Comparison of ENCODE assay signal across 9 mouse cellular contexts in genomic region chr4:130167814-130168213, GRCm38 (mm10). TPM values are rescaled to one million over a fixed set of nuclear protein-coding genes. Genes with fewer than 3 reads are reported as not detected.
DNase-seq lines count a peak whose midpoint lies in the region; ATAC-seq and TF ChIP-seq lines count a peak whose summit lies in the region.
"Had no signal": no experiment of that assay in that cellular context is flagged by ENCODE, and none has a peak within 500 bp of the region (broad histone marks: within the 10 kb centered on the region; RNA-seq: fewer than 3 reads in every experiment).

No protein-coding gene starts in this region.

- peak overlapping the region; percentile 65 for H3K9ac ChIP-seq in heart, embryonic 14.5 days (ENCODE audit: low read length)
- H3K9ac ChIP-seq in heart, postnatal 0 days (replicated peaks; ENCODE audit: low read depth, low read length): no peak overlapping the region
- H3K9ac ChIP-seq in liver, embryonic 11.5 days (ENCODE audit: low read depth, low read length): no peak overlapping the region
- H3K9ac ChIP-seq in neural tube, embryonic 13.5 days: no peak overlapping the region

- intact Hi-C loops in left cerebral cortex, postnatal 25 days (cut with DNase I): no loop called here
- intact Hi-C loops in left cerebral cortex, adult 2 months (cut with DNase I): no loop called here

- H3K4me2 ChIP-seq in heart, embryonic 14.5 days (ENCODE audit: low read length): peak overlapping the region; percentile 58
- peak overlapping the region; percentile 45 for H3K4me2 ChIP-seq in heart, postnatal 0 days (ENCODE audit: low read depth, low read length)
- H3K4me2 ChIP-seq in liver, embryonic 11.5 days: peak overlapping the region; percentile 31; the same call in 1 of the 2 replicates
- peak overlapping the region; percentile 38 for H3K4me2 ChIP-seq in neural tube, embryonic 13.5 days

- H3K27ac ChIP-seq in heart, embryonic 14.5 days (replicated peaks in 1 of 2; ENCODE audit: control insufficient read depth in 1 of 2, insufficient read depth in 1 of 2, low read depth in 2 of 2, low read length in 2 of 2): peak overlapping the region; percentile 80 to 91
- peak overlapping the region; percentile 86 for H3K27ac ChIP-seq in heart, postnatal 0 days (ENCODE audit: low read depth)
- H3K27ac ChIP-seq in liver, embryonic 11.5 days (ENCODE audit: low read depth, low read length): no peak overlapping the region
- no peak overlapping the region for H3K27ac ChIP-seq in neural tube, embryonic 13.5 days (replicated peaks)
- no peak overlapping the region for H3K27ac ChIP-seq in left cerebral cortex, adult 2 months

- TF ChIP-seq CTCF in heart, postnatal 0 days (IDR thresholded peaks at IDR 0.05; ENCODE audit: low read depth): no peak
- no peak for TF ChIP-seq CTCF in left cerebral cortex, adult 2 months (IDR thresholded peaks at IDR 0.05)

- ATAC-seq in heart, embryonic 14.5 days (ENCODE audit: insufficient number of reproducible peaks, insufficient read depth, low FRiP score, low read depth): no peak
- no peak for ATAC-seq in heart, postnatal 0 days (ENCODE audit: insufficient read depth, low read depth)
- no peak for ATAC-seq in liver, embryonic 11.5 days (replicated peaks; ENCODE audit: low FRiP score)
- ATAC-seq in neural tube, embryonic 13.5 days (ENCODE audit: low read depth): no peak

- peaks cover 10% of the 10 kb centered on the region for H3K36me3 ChIP-seq in heart, embryonic 14.5 days (ENCODE audit: control insufficient read depth, insufficient read depth, low read length)
- H3K36me3 ChIP-seq in heart, postnatal 0 days (replicated peaks; ENCODE audit: control insufficient read depth, insufficient read depth, low read length): peaks cover 7% of the 10 kb centered on the region; the same call in 1 of the 2 replicates
- H3K36me3 ChIP-seq in liver, embryonic 11.5 days (ENCODE audit: control insufficient read depth, insufficient read depth, low read length): no peaks in the 10 kb centered on the region
- no peaks in the 10 kb centered on the region for H3K36me3 ChIP-seq in neural tube, embryonic 13.5 days

- 28% methylated on average over 9 of the region's 9 CpGs for WGBS in heart, embryonic 14.5 days
- 31% methylated on average over 9 of the region's 9 CpGs for WGBS in heart, postnatal 0 days
- 41% methylated on average over 9 of the region's 9 CpGs for WGBS in liver, embryonic 11.5 days
- 50% methylated on average over 9 of the region's 9 CpGs for WGBS in neural tube, embryonic 13.5 days

- H3K9me3 ChIP-seq in heart, embryonic 14.5 days (ENCODE audit: control insufficient read depth, low read length): no peaks in the 10 kb centered on the region
- H3K9me3 ChIP-seq in heart, postnatal 0 days (replicated peaks; ENCODE audit: control insufficient read depth, low read length): no peaks in the 10 kb centered on the region
- no peaks in the 10 kb centered on the region for H3K9me3 ChIP-seq in liver, embryonic 11.5 days (ENCODE audit: control insufficient read depth, low read length)
- no peaks in the 10 kb centered on the region for H3K9me3 ChIP-seq in neural tube, embryonic 13.5 days

- peaks cover 69 to 78% of the 10 kb centered on the region in 2 experiments for H3K4me1 ChIP-seq in heart, embryonic 14.5 days (ENCODE audit: control insufficient read depth in 2 of 2, insufficient read depth in 2 of 2, low read length in 2 of 2)
- H3K4me1 ChIP-seq in heart, postnatal 0 days (ENCODE audit: control insufficient read depth, insufficient read depth): peaks cover 61% of the 10 kb centered on the region
- H3K4me1 ChIP-seq in liver, embryonic 11.5 days (replicated peaks; ENCODE audit: control insufficient read depth, insufficient read depth, low read length): peaks cover 26% of the 10 kb centered on the region
- H3K4me1 ChIP-seq in neural tube, embryonic 13.5 days (replicated peaks): peaks cover 34% of the 10 kb centered on the region

- no peak for TF ChIP-seq EP300 in heart, postnatal 0 days (IDR thresholded peaks at IDR 0.05; ENCODE audit: low read depth)

- H3K4me3 ChIP-seq in heart, embryonic 14.5 days (ENCODE audit: control insufficient read depth in 1 of 2, insufficient read depth in 1 of 2, low read depth in 1 of 2, low read length in 2 of 2): peak overlapping the region in 1 of 2 experiments; percentile 19; a peak in 2 of 4 replicates
- H3K4me3 ChIP-seq in heart, postnatal 0 days (ENCODE audit: low read depth, low read length): peak overlapping the region; percentile 11; the same call in 1 of the 2 replicates
- no peak overlapping the region for H3K4me3 ChIP-seq in liver, embryonic 11.5 days (ENCODE audit: low read depth, low read length)
- H3K4me3 ChIP-seq in neural tube, embryonic 13.5 days: 0 out of 2 replicates have a peak overlapping the region, but pooled peaks have one; percentile 2
- H3K4me3 ChIP-seq in left cerebral cortex, adult 2 months: no peak overlapping the region

- H3K27me3 ChIP-seq in heart, embryonic 14.5 days (ENCODE audit: control insufficient read depth, insufficient read depth, low read length): no peaks in the 10 kb centered on the region
- no peaks in the 10 kb centered on the region for H3K27me3 ChIP-seq in heart, postnatal 0 days (ENCODE audit: control insufficient read depth, insufficient read depth, low read length)
- peaks cover 46% of the 10 kb centered on the region for H3K27me3 ChIP-seq in liver, embryonic 11.5 days (replicated peaks; ENCODE audit: control insufficient read depth, insufficient read depth, low read length)
- H3K27me3 ChIP-seq in neural tube, embryonic 13.5 days: peaks cover 47% of the 10 kb centered on the region

- DNase-seq in heart, adult 18-20 months: no peak
- DNase-seq in heart, postnatal 0 days (ENCODE audit: low spot score): no peak
- DNase-seq in liver, embryonic 11.5 days (ENCODE audit: low spot score): no peak
- no peak for DNase-seq in frontal cortex, postnatal 25 days (ENCODE audit: low spot score in 2 of 2)
- DNase-seq in left cerebral cortex, postnatal 25 days (ENCODE audit: low spot score in 2 of 2): no peak
- DNase-seq in left cerebral cortex, adult 2 months (ENCODE audit: extremely low spot score in 1 of 2, low spot score in 2 of 2): no peak

RNA-seq across cellular contexts. Expression of gene Tinagl1, which starts 7.1 kb away (rescaled TPM):
- polyA plus RNA-seq in heart, embryonic 14.5 days (2014; fragmentation: Nextera tagmentation; extraction: Ambion mirVana): 31.5 and 34.4 TPM in 2 replicates
- total RNA-seq in heart, adult 18-20 months (2021): 10 to 100 TPM; 55.7 to 66.1 TPM
- 128 and 168 TPM in 2 replicates for total RNA-seq in heart, postnatal 0 days (2014; rRNA removed; ENCODE audit: low replicate concordance)
- polyA plus RNA-seq in heart, postnatal 0 days (2015; fragmentation: Nextera tagmentation; extraction: Ambion mirVana): 56.1 and 61.3 TPM in 2 replicates
- polyA plus RNA-seq in liver, embryonic 11.5 days (2014; fragmentation: Nextera tagmentation; extraction: Ambion mirVana): 15.3 and 16.1 TPM in 2 replicates
- polyA plus RNA-seq in neural tube, embryonic 13.5 days (2015; fragmentation: Nextera tagmentation; extraction: Ambion mirVana): 4.2 and 6.7 TPM in 2 replicates
- total RNA-seq in left cerebral cortex, postnatal 25 days (2021): 1 to 10 TPM; 8.0 to 9.2 TPM
- 10 to 100 TPM; 13.3 to 17.0 TPM for total RNA-seq in left cerebral cortex, adult 2 months (2021)

RNA-seq across cellular contexts. Expression of gene Hcrtr1, which starts 28.7 kb away (rescaled TPM):
- polyA plus RNA-seq in heart, embryonic 14.5 days (2014; fragmentation: Nextera tagmentation; extraction: Ambion mirVana): 0.15 TPM in 1 of 2 replicates, not detected in the other
- total RNA-seq in heart, adult 18-20 months (2021): not detected
- total RNA-seq in heart, postnatal 0 days (2014; rRNA removed; ENCODE audit: low replicate concordance): not detected in 2 replicates
- polyA plus RNA-seq in heart, postnatal 0 days (2015; fragmentation: Nextera tagmentation; extraction: Ambion mirVana): not detected in 2 replicates
- 0.12 and 0.30 TPM in 2 replicates for polyA plus RNA-seq in liver, embryonic 11.5 days (2014; fragmentation: Nextera tagmentation; extraction: Ambion mirVana)
- 0.39 and 0.71 TPM in 2 replicates for polyA plus RNA-seq in neural tube, embryonic 13.5 days (2015; fragmentation: Nextera tagmentation; extraction: Ambion mirVana)
- 1 to 10 TPM; 2.2 to 2.7 TPM for total RNA-seq in left cerebral cortex, postnatal 25 days (2021)
- 1 to 10 TPM; 1.7 to 2.1 TPM for total RNA-seq in left cerebral cortex, adult 2 months (2021)
- total RNA-seq: common myeloid progenitor, adult 5-6 weeks had no signal

RNA-seq across cellular contexts. Expression of gene Gm853, which starts 54.4 kb away (rescaled TPM):
- polyA plus RNA-seq in heart, embryonic 14.5 days (2014; fragmentation: Nextera tagmentation; extraction: Ambion mirVana): not detected in 2 replicates
- not detected for total RNA-seq in heart, adult 18-20 months (2021)
- not detected in 2 replicates for total RNA-seq in heart, postnatal 0 days (2014; rRNA removed; ENCODE audit: low replicate concordance)
- polyA plus RNA-seq in heart, postnatal 0 days (2015; fragmentation: Nextera tagmentation; extraction: Ambion mirVana): not detected in 2 replicates
- polyA plus RNA-seq in liver, embryonic 11.5 days (2014; fragmentation: Nextera tagmentation; extraction: Ambion mirVana): not detected in 2 replicates
- polyA plus RNA-seq in neural tube, embryonic 13.5 days (2015; fragmentation: Nextera tagmentation; extraction: Ambion mirVana): not detected in 2 replicates
- total RNA-seq in left cerebral cortex, postnatal 25 days (2021): under 1 TPM in 1 of 2 experiments, not detected in 1; 0.16 TPM
- not detected for total RNA-seq in left cerebral cortex, adult 2 months (2021)
- total RNA-seq: common myeloid progenitor, adult 5-6 weeks had no signal

Comparison
In these comparisons a context has a peak if more than half of its experiments do, and no peak if none do; other contexts are left out.
1. H3K27ac ChIP-seq: peak in heart, embryonic 14.5 days (2 of 2) and heart, postnatal 0 days (single experiment); none in liver, embryonic 11.5 days (single experiment), neural tube, embryonic 13.5 days (single experiment) and left cerebral cortex, adult 2 months (single experiment).
2. H3K4me3 ChIP-seq: peak in heart, postnatal 0 days (single experiment) and neural tube, embryonic 13.5 days (single experiment); none in liver, embryonic 11.5 days (single experiment) and left cerebral cortex, adult 2 months (single experiment).
3. Peak in every context shown above with its lines, with median percentiles within 50 percentile points of each other: H3K4me2 ChIP-seq.